Mouse (Mus musculus) splenic B cell, adult 2 months (primary cell): ENCODE results near the gene 3110082I17Rik.
"Not testable (repeated sequence)": the region's sequence is repeated elsewhere in the genome, so short reads cannot be mapped to it uniquely, and the experiment has no call there.

Experiments
- DNase-seq: peaks from one replicate; pipeline ENCODE4 v3.0.0-alpha.2; 2011; ENCODE audit warnings: low read depth, low spot score
- H3K27me3 ChIP-seq: 2 replicates; pipeline ENCODE4 v1.6.1; 2012; ENCODE audit warnings: mild to moderate bottlenecking, low read length, moderate library complexity, mixed read lengths; ENCODE audit not compliant: control insufficient read depth, poor library complexity, insufficient read depth, severe bottlenecking
- H3K36me3 ChIP-seq: 2 replicates; pipeline ENCODE4 v1.6.1; 2012; ENCODE audit warnings: mild to moderate bottlenecking, low read length, moderate library complexity, mixed read lengths; ENCODE audit not compliant: control insufficient read depth, poor library complexity, insufficient read depth, severe bottlenecking

Gene 3110082I17Rik

GRCm38 (mm10) chr5:139402106-139402505, 58.2 kb downstream of the 3110082I17Rik start:
- DNase-seq, result no peak
- H3K36me3 ChIP-seq, result no peaks in the 10 kb centered on the region; the same call in 1 of the 2 replicates

GRCm38 (mm10) chr5:139399991-139400390, 60.3 kb downstream of the 3110082I17Rik start:
- Histone ChIP-seq H3K27me3 (no peaks in the 10 kb centered on the region), H3K36me3 (peaks cover under 1% of the 10 kb centered on the region; the same call in 1 of the 2 replicates)
- no peak for DNase-seq

More at GRCm38 (mm10) chr5:139402106-139402505, 58.2 kb downstream of the 3110082I17Rik start:
- no peaks in the 10 kb centered on the region for H3K27me3 ChIP-seq

DNA sequence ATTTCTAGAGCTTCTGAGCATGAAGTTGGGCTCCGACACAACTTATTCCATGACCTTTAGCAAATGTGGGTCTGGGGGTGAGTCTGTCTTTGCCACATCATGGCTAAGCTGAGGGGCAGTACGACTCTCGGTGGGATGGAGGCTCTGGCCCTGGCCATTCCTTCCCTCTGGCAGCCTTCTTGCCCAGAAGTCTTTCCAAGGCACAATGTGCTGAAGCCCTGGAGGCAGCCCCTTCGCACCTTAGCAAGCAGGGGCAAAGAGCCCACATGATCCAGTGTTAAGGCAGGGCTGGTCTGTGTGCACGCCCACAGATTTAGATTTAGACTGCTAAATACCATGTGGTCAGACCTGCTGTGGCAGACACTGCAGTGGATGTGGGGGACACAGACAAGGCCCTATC, 61.5 kb downstream of the 3110082I17Rik start:
- Histone ChIP-seq H3K27me3 (no peaks in the 10 kb centered on the region), H3K36me3 (peaks cover 3% of the 10 kb centered on the region)
- no peak for DNase-seq

- peak; percentile 93 for DNase-seq
- no peaks in the 10 kb centered on the region for H3K27me3 ChIP-seq
These were observed 62.2 kb downstream of the 3110082I17Rik start for GRCm38 (mm10) chr5:139397959-139398753.

GRCm38 (mm10) chr5:139397359-139397916, 62.9 kb downstream of the 3110082I17Rik start:
- peak; percentile 37 for DNase-seq
- H3K27me3 ChIP-seq, result no peaks in the 10 kb centered on the region
- peaks cover 7% of the 10 kb centered on the region for H3K36me3 ChIP-seq

More at GRCm38 (mm10) chr5:139397959-139398753, 62.2 kb downstream of the 3110082I17Rik start:
- H3K36me3 ChIP-seq, result peaks cover 4% of the 10 kb centered on the region

GRCm38 (mm10) chr5:139395528-139395927, 64.8 kb downstream of the 3110082I17Rik start:
- Histone ChIP-seq H3K27me3 (no peaks in the 10 kb centered on the region), H3K36me3 (peaks cover 7% of the 10 kb centered on the region)
- DNase-seq, result no peak

- no peak for DNase-seq
- peaks cover 7% of the 10 kb centered on the region for H3K36me3 ChIP-seq
These were observed 65.9 kb downstream of the 3110082I17Rik start for GRCm38 (mm10) chr5:139394399-139394798.

GRCm38 (mm10) chr5:139393197-139393588, 67.1 kb downstream of the 3110082I17Rik start:
- DNase-seq, result no peak
- H3K27me3 ChIP-seq, result no peaks in the 10 kb centered on the region
- H3K36me3 ChIP-seq, result peaks cover 7% of the 10 kb centered on the region

More at GRCm38 (mm10) chr5:139394399-139394798, 65.9 kb downstream of the 3110082I17Rik start:
- no peaks in the 10 kb centered on the region for H3K27me3 ChIP-seq

- DNase-seq, result no peak
- H3K36me3 ChIP-seq, result peaks cover 7% of the 10 kb centered on the region
- H3K27me3 ChIP-seq, result no peaks in the 10 kb centered on the region
These were observed 67.8 kb downstream of the 3110082I17Rik start for GRCm38 (mm10) chr5:139392219-139393196.

- peaks cover 7% of the 10 kb centered on the region for H3K36me3 ChIP-seq
- H3K27me3 ChIP-seq, result no peaks in the 10 kb centered on the region
- DNase-seq, result no peak
These were observed 68.9 kb downstream of the 3110082I17Rik start for GRCm38 (mm10) chr5:139391309-139391990.

GRCm38 (mm10) chr5:139390324-139391119, 69.8 kb downstream of the 3110082I17Rik start:
- DNase-seq, H3K27me3 ChIP-seq, H3K36me3 ChIP-seq: not testable (repeated sequence)

DNA sequence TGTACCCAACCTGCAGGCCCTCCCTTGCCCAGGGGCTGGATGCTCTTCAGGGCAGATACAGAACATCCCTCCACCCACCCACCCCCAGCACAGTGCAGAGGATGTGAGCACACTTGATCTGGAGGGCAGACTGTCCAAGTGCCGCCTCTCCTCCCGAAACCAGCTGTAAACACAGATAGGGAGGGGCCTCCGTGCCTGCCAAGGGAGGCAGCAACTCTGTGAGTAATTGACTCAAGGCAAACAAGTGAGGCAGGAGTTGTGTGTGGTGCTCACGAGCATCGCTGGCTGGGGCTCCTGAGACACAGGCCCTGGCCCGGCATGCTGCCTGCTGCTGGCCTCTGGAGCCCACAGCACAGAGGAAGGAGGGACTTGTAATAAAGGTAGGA, 70.7 kb downstream of the 3110082I17Rik start:
- no peak for DNase-seq
- Histone ChIP-seq H3K36me3 (peaks cover 4% of the 10 kb centered on the region), H3K27me3 (no peaks in the 10 kb centered on the region)
